Mouse (Mus musculus): Measurements from ENCODE around the gene Cd52. TPM values are rescaled to one million over a fixed set of nuclear protein-coding genes. Genes with fewer than 3 reads are reported as not detected.

Cd52 gene
- polyA plus RNA-seq, 1 experiment from 2014 or later: 20.3 TPM

- H3K27me3 ChIP-seq (ENCODE audit: control insufficient read depth, insufficient read depth, low read length): no peaks in the 10 kb centered on the region
Observed at GRCm38 (mm10) chr4:134121571-134121970, 26.7 kb upstream of the Cd52 start.

GRCm38 (mm10) chr4:134120916-134121315 is 26.0 kb upstream of the Cd52 start:
- Histone ChIP-seq H3K27me3 (ENCODE audit: control insufficient read depth, insufficient read depth, low read length) (no peaks in the 10 kb centered on the region), H3K9me3 (ENCODE audit: control insufficient read depth, low read length) (no peaks in the 10 kb centered on the region), H3K36me3 (ENCODE audit: control insufficient read depth, insufficient read depth, low read length) (no peaks in the 10 kb centered on the region), H3K4me3 (ENCODE audit: low read depth, low read length) (no peak overlapping the region), H3K4me2 (replicated peaks; ENCODE audit: low read depth) (no peak overlapping the region), H3K4me1 (replicated peaks; ENCODE audit: control insufficient read depth, insufficient read depth) (no peaks in the 10 kb centered on the region), H3K27ac (replicated peaks) (no peak overlapping the region), H3K9ac (ENCODE audit: low read length) (no peak overlapping the region)
- ATAC-seq (ENCODE audit: low FRiP score, low TSS enrichment) (no peak), DNase-seq (ENCODE audit: low spot score) (no peak)
- WGBS: 69% methylated on average over 4 of the region's 4 CpGs
- no peak for TF ChIP-seq EP300 (optimal IDR thresholded peaks at IDR 0.05)
- TF ChIP-seq CTCF (IDR thresholded peaks at IDR 0.05; ENCODE audit: low read depth): no peak

More at GRCm38 (mm10) chr4:134121571-134121970, 26.7 kb upstream of the Cd52 start:
- Histone ChIP-seq H3K4me2 (replicated peaks; ENCODE audit: low read depth) (no peak overlapping the region), H3K4me1 (replicated peaks; ENCODE audit: control insufficient read depth, insufficient read depth) (no peaks in the 10 kb centered on the region), H3K36me3 (ENCODE audit: control insufficient read depth, insufficient read depth, low read length) (no peaks in the 10 kb centered on the region), H3K9ac (ENCODE audit: low read length) (no peak overlapping the region), H3K27ac (replicated peaks) (no peak overlapping the region), H3K9me3 (ENCODE audit: control insufficient read depth, low read length) (no peaks in the 10 kb centered on the region), H3K4me3 (ENCODE audit: low read depth, low read length) (no peak overlapping the region)
- ATAC-seq (ENCODE audit: low FRiP score, low TSS enrichment) (no peak), DNase-seq (ENCODE audit: low spot score) (no peak)
- 50% methylated on average over 4 of the region's 4 CpGs for WGBS
- TF ChIP-seq CTCF (IDR thresholded peaks at IDR 0.05; ENCODE audit: low read depth): no peak
- no peak for TF ChIP-seq EP300 (optimal IDR thresholded peaks at IDR 0.05)

GRCm38 (mm10) chr4:134120192-134120805 is 25.4 kb upstream of the Cd52 start:
- TF ChIP-seq CTCF (IDR thresholded peaks at IDR 0.05; ENCODE audit: low read depth): no peak
- no peak for TF ChIP-seq EP300 (optimal IDR thresholded peaks at IDR 0.05)
- WGBS: 76% methylated on average over 6 of the region's 6 CpGs

GRCm38 (mm10) chr4:134119644-134120043 is 24.8 kb upstream of the Cd52 start:
- no peak overlapping the region for H3K9ac ChIP-seq (ENCODE audit: low read length)
- H3K36me3 ChIP-seq (ENCODE audit: control insufficient read depth, insufficient read depth, low read length): no peaks in the 10 kb centered on the region
- TF ChIP-seq CTCF (IDR thresholded peaks at IDR 0.05; ENCODE audit: low read depth) (peak; percentile 64), EP300 (optimal IDR thresholded peaks at IDR 0.05) (no peak)
- H3K4me1 ChIP-seq (replicated peaks; ENCODE audit: control insufficient read depth, insufficient read depth): no peaks in the 10 kb centered on the region
- no peak overlapping the region for H3K27ac ChIP-seq (replicated peaks)
- 61% methylated on average over 9 of the region's 9 CpGs for WGBS
- H3K4me2 ChIP-seq (replicated peaks; ENCODE audit: low read depth): no peak overlapping the region
- ATAC-seq (ENCODE audit: low FRiP score, low TSS enrichment): no peak
- H3K27me3 ChIP-seq (ENCODE audit: control insufficient read depth, insufficient read depth, low read length): no peaks in the 10 kb centered on the region
- no peaks in the 10 kb centered on the region for H3K9me3 ChIP-seq (ENCODE audit: control insufficient read depth, low read length)
- no peak for DNase-seq (ENCODE audit: low spot score)
- H3K4me3 ChIP-seq (ENCODE audit: low read depth, low read length): no peak overlapping the region

More at GRCm38 (mm10) chr4:134120192-134120805, 25.4 kb upstream of the Cd52 start:
- no peak for ATAC-seq (ENCODE audit: low FRiP score, low TSS enrichment)
- H3K4me1 ChIP-seq (replicated peaks; ENCODE audit: control insufficient read depth, insufficient read depth): no peaks in the 10 kb centered on the region
- no peak overlapping the region for H3K27ac ChIP-seq (replicated peaks)
- DNase-seq (ENCODE audit: low spot score): no peak
- no peak overlapping the region for H3K4me3 ChIP-seq (ENCODE audit: low read depth, low read length)
- no peaks in the 10 kb centered on the region for H3K36me3 ChIP-seq (ENCODE audit: control insufficient read depth, insufficient read depth, low read length)
- H3K9me3 ChIP-seq (ENCODE audit: control insufficient read depth, low read length): no peaks in the 10 kb centered on the region
- H3K27me3 ChIP-seq (ENCODE audit: control insufficient read depth, insufficient read depth, low read length): no peaks in the 10 kb centered on the region
- H3K9ac ChIP-seq (ENCODE audit: low read length): no peak overlapping the region
- no peak overlapping the region for H3K4me2 ChIP-seq (replicated peaks; ENCODE audit: low read depth)

- no peak for TF ChIP-seq CTCF (IDR thresholded peaks at IDR 0.05; ENCODE audit: low read depth)
- no peak for TF ChIP-seq EP300 (optimal IDR thresholded peaks at IDR 0.05)
- Histone ChIP-seq H3K4me1 (replicated peaks; ENCODE audit: control insufficient read depth, insufficient read depth) (no peaks in the 10 kb centered on the region), H3K27ac (replicated peaks) (no peak overlapping the region), H3K9me3 (ENCODE audit: control insufficient read depth, low read length) (no peaks in the 10 kb centered on the region), H3K4me2 (replicated peaks; ENCODE audit: low read depth) (no peak overlapping the region), H3K4me3 (ENCODE audit: low read depth, low read length) (no peak overlapping the region), H3K9ac (ENCODE audit: low read length) (no peak overlapping the region), H3K36me3 (ENCODE audit: control insufficient read depth, insufficient read depth, low read length) (no peaks in the 10 kb centered on the region), H3K27me3 (ENCODE audit: control insufficient read depth, insufficient read depth, low read length) (no peaks in the 10 kb centered on the region)
- 77% methylated on average over 5 of the region's 5 CpGs for WGBS
- DNase-seq (ENCODE audit: low spot score): no peak
- ATAC-seq (ENCODE audit: low FRiP score, low TSS enrichment): no peak
Observed at GRCm38 (mm10) chr4:134119042-134119441, 24.2 kb upstream of the Cd52 start.

GRCm38 (mm10) chr4:134118126-134118800 is 23.4 kb upstream of the Cd52 start:
- Histone ChIP-seq H3K27me3 (ENCODE audit: control insufficient read depth, insufficient read depth, low read length) (no peaks in the 10 kb centered on the region), H3K9ac (ENCODE audit: low read length) (no peak overlapping the region), H3K4me2 (replicated peaks; ENCODE audit: low read depth) (no peak overlapping the region), H3K36me3 (ENCODE audit: control insufficient read depth, insufficient read depth, low read length) (no peaks in the 10 kb centered on the region), H3K9me3 (ENCODE audit: control insufficient read depth, low read length) (no peaks in the 10 kb centered on the region), H3K4me1 (replicated peaks; ENCODE audit: control insufficient read depth, insufficient read depth) (no peaks in the 10 kb centered on the region), H3K27ac (replicated peaks) (no peak overlapping the region), H3K4me3 (ENCODE audit: low read depth, low read length) (no peak overlapping the region)
- DNase-seq (ENCODE audit: low spot score) (no peak), ATAC-seq (ENCODE audit: low FRiP score, low TSS enrichment) (no peak)
- 72% methylated on average over 14 of the region's 14 CpGs for WGBS
- TF ChIP-seq CTCF (IDR thresholded peaks at IDR 0.05; ENCODE audit: low read depth) (no peak), EP300 (optimal IDR thresholded peaks at IDR 0.05) (no peak)

Data from stomach, postnatal 0 days (tissue).